Mouse (Mus musculus): Measurements from ENCODE around the gene Vmn1r183. TPM values are rescaled to one million over a fixed set of nuclear protein-coding genes. Genes with fewer than 3 reads are reported as not detected.
"Not testable (repeated sequence)": the region's sequence is repeated elsewhere in the genome, so short reads cannot be mapped to it uniquely, and the experiment has no call there.

Vmn1r183 gene
- polyA plus RNA-seq (2015; fragmentation: Nextera tagmentation; extraction: Ambion mirVana) = not detected in 2 replicates

DNA sequence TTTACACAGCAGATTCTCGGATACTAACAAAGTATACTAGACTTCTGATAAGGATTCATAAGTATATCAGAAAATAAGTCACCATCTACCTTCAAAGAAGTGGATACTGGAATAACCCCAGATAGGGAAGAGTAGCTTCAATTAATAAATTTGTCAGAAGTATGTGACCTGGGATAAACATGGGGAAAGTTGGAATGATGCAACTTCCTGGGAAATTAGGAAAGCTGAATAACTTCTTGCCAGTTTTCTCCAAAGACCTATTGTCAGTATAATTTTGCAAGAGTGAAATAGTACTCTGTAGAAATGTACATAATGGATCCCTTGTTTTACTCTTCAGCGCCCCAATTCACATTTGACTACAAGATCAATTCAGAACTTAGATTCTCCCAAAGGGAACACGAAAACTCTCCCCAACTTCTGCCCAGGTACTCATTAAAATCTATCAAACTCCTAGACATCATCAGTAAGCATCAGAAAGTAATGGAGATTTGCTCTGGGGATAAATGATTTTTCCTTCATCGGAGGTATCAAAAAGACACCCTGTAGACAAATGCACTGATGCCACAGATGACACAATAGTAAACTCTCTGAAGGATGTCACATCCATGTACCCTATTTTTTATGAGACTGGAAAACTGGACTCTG lies at the start of gene Vmn1r183:
TSS of gene Vmn1r183 (plus strand) at position 595 of the 645 bp plus-strand sequence.
- no peak for ATAC-seq
- Histone ChIP-seq H3K9me3 (ENCODE audit: control insufficient read depth, low read length) (no peaks in the 10 kb centered on the region), H3K4me2 (ENCODE audit: low read length) (no peak within 1 kb of the TSS), H3K4me3 (ENCODE audit: low read length) (no peak within 1 kb of the TSS), H3K27ac (ENCODE audit: low read depth, low read length) (no peak within 1 kb of the TSS), H3K9ac (ENCODE audit: low read depth, low read length) (no peak within 1 kb of the TSS), H3K36me3 (ENCODE audit: control insufficient read depth, insufficient read depth, low read length) (no peaks in the 10 kb centered on the region), H3K27me3 (replicated peaks; ENCODE audit: control insufficient read depth, insufficient read depth, low read length) (no peaks in the 10 kb centered on the region), H3K4me1 (ENCODE audit: control insufficient read depth, insufficient read depth, low read depth, low read length) (no peaks in the 10 kb centered on the region)
- 81% methylated on average over 4 of the region's 4 CpGs for WGBS

DNA sequence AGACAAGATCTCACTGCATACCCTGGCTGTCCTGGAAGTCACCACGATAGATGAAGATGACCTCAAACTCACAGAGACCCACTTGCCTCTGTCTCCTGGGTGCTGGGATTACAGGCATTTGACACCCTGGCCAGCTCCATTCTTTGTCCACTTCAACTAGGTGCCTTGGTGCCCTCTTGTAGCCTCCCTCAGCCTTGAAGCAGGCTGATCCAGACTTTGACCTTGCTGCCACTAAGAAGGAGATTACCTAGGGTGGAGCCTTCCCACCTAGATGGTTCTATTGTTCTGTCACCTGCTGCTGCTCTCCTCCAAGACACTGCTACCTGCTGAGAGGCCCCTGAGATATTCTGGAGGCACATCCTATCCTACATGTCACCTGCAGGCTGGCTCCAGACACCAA lies 21.4 kb downstream of the Vmn1r183 start:
- not testable (repeated sequence) for H3K4me2 ChIP-seq (ENCODE audit: low read length); H3K36me3 ChIP-seq (ENCODE audit: control insufficient read depth, insufficient read depth, low read length); H3K27me3 ChIP-seq (replicated peaks; ENCODE audit: control insufficient read depth, insufficient read depth, low read length); H3K9me3 ChIP-seq (ENCODE audit: control insufficient read depth, low read length); ATAC-seq; H3K9ac ChIP-seq (ENCODE audit: low read depth, low read length); H3K27ac ChIP-seq (ENCODE audit: low read depth, low read length); H3K4me3 ChIP-seq (ENCODE audit: low read length); H3K4me1 ChIP-seq (ENCODE audit: control insufficient read depth, insufficient read depth, low read depth, low read length)
- whole genome bisulfite sequencing = 57% methylated on average over 1 of the region's 1 CpGs

DNA sequence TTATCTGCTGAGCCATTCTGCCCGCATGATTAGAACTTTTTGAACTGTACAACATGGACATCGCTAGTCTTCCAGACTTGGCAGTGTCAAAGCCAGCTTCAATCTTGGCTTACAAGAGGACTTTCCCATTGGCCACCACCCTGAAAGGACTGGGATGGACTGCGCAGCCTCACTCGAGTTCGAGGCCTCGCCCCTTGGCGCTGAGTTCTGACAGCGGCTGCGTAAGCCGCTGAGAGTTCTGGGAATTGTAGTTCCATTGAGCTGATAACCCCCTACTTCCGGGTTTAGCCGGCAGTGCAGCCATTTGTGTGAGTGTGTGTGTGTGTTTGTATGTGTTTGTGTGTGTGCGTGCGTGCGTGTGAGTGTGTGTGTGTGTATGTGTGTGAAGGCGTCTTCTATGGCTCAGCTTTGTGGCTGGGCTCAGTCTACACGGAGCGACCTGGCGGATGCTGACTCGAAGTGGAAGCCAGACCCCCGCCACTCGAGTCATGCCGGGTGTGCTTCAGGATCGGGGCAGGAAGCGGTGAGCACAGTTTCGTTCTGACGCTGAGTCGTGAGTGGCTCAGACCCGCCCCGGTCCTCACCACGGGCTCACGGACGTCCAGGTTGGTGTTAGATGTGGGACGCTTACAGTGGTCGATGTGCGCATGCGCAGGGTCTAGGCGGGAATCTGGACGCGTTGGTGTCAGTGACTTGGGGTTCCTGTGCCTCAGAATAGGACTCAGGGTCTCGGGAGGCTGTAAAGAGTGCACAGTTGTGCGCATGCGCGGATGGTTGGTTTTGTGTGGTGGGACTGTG lies 28.8 kb downstream of the Vmn1r183 start, which contains the start of gene Zfp180:
TSS of gene Zfp180 (plus strand) at position 291 of the 798 bp plus-strand sequence.
- Histone ChIP-seq H3K9ac (ENCODE audit: low read depth, low read length) (peak within 1 kb of the TSS; percentile 78), H3K4me2 (ENCODE audit: low read length) (peak within 1 kb of the TSS; percentile 66), H3K4me3 (ENCODE audit: low read length) (peak within 1 kb of the TSS; percentile 73), H3K4me1 (ENCODE audit: control insufficient read depth, insufficient read depth, low read depth, low read length) (peaks cover 15% of the 10 kb centered on the region), H3K27ac (ENCODE audit: low read depth, low read length) (peak within 1 kb of the TSS; percentile 89), H3K36me3 (ENCODE audit: control insufficient read depth, insufficient read depth, low read length) (peaks cover 15% of the 10 kb centered on the region), H3K9me3 (ENCODE audit: control insufficient read depth, low read length) (peaks cover 6% of the 10 kb centered on the region), H3K27me3 (replicated peaks; ENCODE audit: control insufficient read depth, insufficient read depth, low read length) (no peaks in the 10 kb centered on the region)
- WGBS = 18% methylated on average over 44 of the region's 44 CpGs
- ATAC-seq = peak; percentile 98

DNA sequence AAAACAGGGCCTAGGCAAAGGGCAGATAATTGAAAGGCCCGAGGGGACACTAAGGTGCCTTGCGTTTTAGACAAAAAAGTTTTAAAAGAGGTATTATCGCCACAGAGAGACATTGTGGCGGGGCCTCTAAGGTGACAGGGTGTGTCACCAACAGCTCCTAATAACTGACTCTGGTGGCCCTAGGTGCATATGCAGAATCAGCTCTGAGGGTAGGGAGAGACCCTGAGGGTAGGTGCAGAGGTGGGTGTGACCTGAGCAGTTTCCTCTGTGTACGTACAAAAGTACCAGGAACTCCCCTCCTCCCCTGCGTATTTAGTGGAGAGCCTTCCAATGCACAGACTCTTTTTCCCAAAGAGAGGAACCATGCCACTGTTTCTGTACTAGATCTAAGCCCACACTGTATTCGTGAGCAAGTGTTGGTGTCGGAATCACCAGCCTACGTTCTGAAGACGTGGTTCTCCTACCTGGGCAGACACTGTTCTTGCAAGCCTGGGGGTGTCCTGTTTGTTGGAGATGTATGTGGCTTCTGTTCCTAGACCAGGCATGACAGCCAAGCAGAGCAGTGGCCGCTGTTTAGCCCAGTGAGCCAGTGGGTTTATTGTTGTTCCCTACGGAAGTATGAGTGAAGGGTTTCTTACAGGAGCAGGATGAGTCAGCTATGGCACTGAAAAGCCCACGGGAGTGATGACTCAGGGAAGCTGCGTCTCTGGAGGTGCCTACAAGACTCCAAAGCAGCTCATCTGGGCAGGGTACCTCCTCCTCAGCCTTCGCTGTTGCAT lies 29.6 kb downstream of the Vmn1r183 start:
- ATAC-seq = peak; percentile 15
- H3K27me3 ChIP-seq (replicated peaks; ENCODE audit: control insufficient read depth, insufficient read depth, low read length) = no peaks in the 10 kb centered on the region
- H3K4me1 ChIP-seq (ENCODE audit: control insufficient read depth, insufficient read depth, low read depth, low read length) = peaks cover 15% of the 10 kb centered on the region
- H3K4me3 ChIP-seq (ENCODE audit: low read length) = peak overlapping the region; percentile 73
- WGBS = 61% methylated on average over 15 of the region's 15 CpGs
- H3K4me2 ChIP-seq (ENCODE audit: low read length) = peak overlapping the region; percentile 66
- H3K9me3 ChIP-seq (ENCODE audit: control insufficient read depth, low read length) = peaks cover 12% of the 10 kb centered on the region
- H3K27ac ChIP-seq (ENCODE audit: low read depth, low read length) = peak overlapping the region; percentile 89; the same call in 1 of the 2 replicates
- peaks cover 23% of the 10 kb centered on the region for H3K36me3 ChIP-seq (ENCODE audit: control insufficient read depth, insufficient read depth, low read length)
- H3K9ac ChIP-seq (ENCODE audit: low read depth, low read length) = peak overlapping the region; percentile 78

DNA sequence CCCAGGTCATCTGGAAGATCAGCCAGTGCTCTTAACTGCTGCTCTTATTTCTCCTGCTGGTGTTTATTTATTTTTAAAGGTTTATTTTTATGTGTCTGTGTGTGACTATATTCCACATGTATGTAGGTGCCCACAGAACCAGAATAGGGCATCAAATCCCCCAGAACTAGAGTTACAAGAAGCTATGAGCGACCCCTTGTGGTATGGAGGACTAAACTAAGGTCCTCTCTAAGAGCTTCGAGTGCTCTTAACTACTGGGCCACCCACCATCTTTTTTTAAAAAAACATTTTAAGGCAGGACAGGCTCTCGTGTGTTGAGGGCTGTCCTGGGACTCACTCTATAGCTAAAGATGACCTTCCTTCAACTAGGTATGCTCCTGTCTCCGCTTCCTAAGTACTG lies 33.8 kb downstream of the Vmn1r183 start:
- Histone ChIP-seq H3K36me3 (ENCODE audit: control insufficient read depth, insufficient read depth, low read length) (peaks cover 26% of the 10 kb centered on the region), H3K27ac (ENCODE audit: low read depth, low read length) (no peak overlapping the region), H3K27me3 (replicated peaks; ENCODE audit: control insufficient read depth, insufficient read depth, low read length) (no peaks in the 10 kb centered on the region), H3K4me2 (ENCODE audit: low read length) (no peak overlapping the region), H3K4me3 (ENCODE audit: low read length) (no peak overlapping the region), H3K9me3 (ENCODE audit: control insufficient read depth, low read length) (peaks cover 14% of the 10 kb centered on the region), H3K4me1 (ENCODE audit: control insufficient read depth, insufficient read depth, low read depth, low read length) (peaks cover 15% of the 10 kb centered on the region), H3K9ac (ENCODE audit: low read depth, low read length) (no peak overlapping the region)
- 95% methylated on average over 4 of the region's 4 CpGs for WGBS
- ATAC-seq = no peak

DNA sequence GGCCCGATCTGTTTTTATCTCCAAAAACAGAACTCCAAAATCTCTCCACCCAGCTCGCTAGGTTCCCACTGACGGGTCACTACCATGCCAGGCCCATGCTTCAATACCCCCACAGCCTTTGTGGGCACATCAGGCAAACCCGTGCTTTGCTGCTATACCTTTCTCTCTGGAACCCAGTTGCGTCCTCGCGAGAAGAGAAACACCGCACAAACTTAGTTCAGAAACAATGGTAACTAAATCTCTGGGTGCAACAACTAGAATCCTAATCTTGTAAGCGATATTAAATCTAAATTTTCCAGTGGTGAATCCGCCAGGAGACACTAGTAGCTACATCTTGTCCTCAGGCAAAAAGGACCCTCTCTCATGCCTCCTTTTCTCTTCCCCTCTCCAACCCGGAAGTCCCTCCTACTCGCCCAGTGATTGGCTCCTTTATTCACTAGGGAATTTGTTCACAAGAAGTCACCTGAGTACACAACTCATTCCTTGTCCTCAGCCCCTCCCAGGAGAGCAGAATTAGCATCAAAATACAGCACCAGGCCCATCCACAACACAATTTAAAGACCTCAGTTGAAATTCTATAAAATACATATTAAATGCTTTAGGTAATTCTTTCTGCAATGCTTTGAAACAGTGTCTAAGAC lies 34.6 kb downstream of the Vmn1r183 start:
- no peak overlapping the region for H3K4me2 ChIP-seq (ENCODE audit: low read length)
- H3K4me3 ChIP-seq (ENCODE audit: low read length) = no peak overlapping the region
- H3K27me3 ChIP-seq (replicated peaks; ENCODE audit: control insufficient read depth, insufficient read depth, low read length) = no peaks in the 10 kb centered on the region
- peaks cover 13% of the 10 kb centered on the region for H3K9me3 ChIP-seq (ENCODE audit: control insufficient read depth, low read length)
- 98% methylated on average over 12 of the region's 12 CpGs for WGBS
- H3K27ac ChIP-seq (ENCODE audit: low read depth, low read length) = no peak overlapping the region
- H3K36me3 ChIP-seq (ENCODE audit: control insufficient read depth, insufficient read depth, low read length) = peaks cover 26% of the 10 kb centered on the region
- no peak for ATAC-seq
- H3K4me1 ChIP-seq (ENCODE audit: control insufficient read depth, insufficient read depth, low read depth, low read length) = peaks cover 11% of the 10 kb centered on the region
- H3K9ac ChIP-seq (ENCODE audit: low read depth, low read length) = no peak overlapping the region

DNA sequence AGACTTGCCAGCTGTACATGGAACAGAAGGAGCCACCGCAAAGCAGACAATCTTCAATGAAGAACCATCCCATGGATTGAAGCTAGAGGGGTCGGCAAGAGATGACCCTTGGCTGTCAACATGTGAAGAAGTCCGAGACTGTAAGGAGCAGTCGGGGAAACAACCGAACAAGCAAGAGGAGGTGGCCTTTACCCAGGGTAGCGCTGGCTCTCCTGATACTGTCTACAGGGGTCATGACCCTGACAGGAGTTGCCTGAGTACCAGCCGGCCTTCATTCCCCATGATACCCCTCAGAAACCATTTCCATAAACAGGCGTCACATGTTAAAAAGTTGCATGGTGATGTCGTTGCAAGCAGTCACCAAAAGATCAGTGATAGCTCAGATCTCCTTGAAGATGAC lies 51.3 kb downstream of the Vmn1r183 start:
- whole genome bisulfite sequencing = 96% methylated on average over 9 of the region's 9 CpGs
- Histone ChIP-seq H3K27me3 (replicated peaks; ENCODE audit: control insufficient read depth, insufficient read depth, low read length) (no peaks in the 10 kb centered on the region), H3K9ac (ENCODE audit: low read depth, low read length) (no peak overlapping the region), H3K4me2 (ENCODE audit: low read length) (no peak overlapping the region), H3K4me3 (ENCODE audit: low read length) (no peak overlapping the region), H3K36me3 (ENCODE audit: control insufficient read depth, insufficient read depth, low read length) (peaks cover 95% of the 10 kb centered on the region), H3K27ac (ENCODE audit: low read depth, low read length) (no peak overlapping the region), H3K9me3 (ENCODE audit: control insufficient read depth, low read length) (peaks cover 74% of the 10 kb centered on the region), H3K4me1 (ENCODE audit: control insufficient read depth, insufficient read depth, low read depth, low read length) (no peaks in the 10 kb centered on the region)
- ATAC-seq = no peak; the same call in 1 of the 2 replicates

DNA sequence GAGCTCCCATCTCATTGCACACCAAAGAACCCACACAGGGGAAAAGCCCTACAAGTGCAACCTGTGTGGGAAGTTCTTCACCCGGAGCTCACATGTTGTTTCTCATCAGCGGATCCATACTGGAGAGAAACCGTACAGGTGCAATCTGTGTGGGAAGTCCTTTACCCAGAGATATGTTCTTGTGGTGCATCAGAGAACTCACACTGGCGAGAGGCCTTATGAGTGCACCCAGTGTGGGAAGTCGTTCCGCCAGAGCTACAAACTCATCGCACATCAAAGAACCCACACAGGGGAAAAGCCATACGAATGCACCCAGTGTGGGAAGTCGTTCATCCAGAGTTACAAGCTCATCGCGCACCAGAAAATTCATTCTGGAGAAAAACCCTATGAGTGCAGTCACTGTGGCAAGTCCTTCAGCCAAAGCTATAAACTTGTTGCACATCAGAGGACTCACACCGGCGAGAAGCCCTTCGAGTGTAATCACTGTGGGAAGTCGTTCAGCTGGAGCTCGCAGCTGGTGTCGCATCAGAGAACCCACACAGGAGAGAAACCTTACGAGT lies 52.2 kb downstream of the Vmn1r183 start:
- Histone ChIP-seq H3K9ac (ENCODE audit: low read depth, low read length) (no peak overlapping the region), H3K27me3 (replicated peaks; ENCODE audit: control insufficient read depth, insufficient read depth, low read length) (no peaks in the 10 kb centered on the region), H3K4me3 (ENCODE audit: low read length) (no peak overlapping the region), H3K27ac (ENCODE audit: low read depth, low read length) (no peak overlapping the region), H3K9me3 (ENCODE audit: control insufficient read depth, low read length) (peaks cover 74% of the 10 kb centered on the region), H3K4me2 (ENCODE audit: low read length) (no peak overlapping the region), H3K4me1 (ENCODE audit: control insufficient read depth, insufficient read depth, low read depth, low read length) (no peaks in the 10 kb centered on the region), H3K36me3 (ENCODE audit: control insufficient read depth, insufficient read depth, low read length) (peaks cover 87% of the 10 kb centered on the region)
- 96% methylated on average over 18 of the region's 18 CpGs for WGBS
- ATAC-seq = no peak

All from hindbrain, embryonic 16.5 days (tissue).